Mouse (Mus musculus) frontal cortex, postnatal 36 days (tissue): ENCODE measurements at regions not wholly inside any gene's neighbourhood (a gene's known extent, or its start where the extent isn't known, plus 50 kb on each side); places are given as distances from the start of the nearest gene placed in this dataset.

ENCODE experiments used
- DNase-seq, 2 experiments: peaks; one replicate each; pipeline ENCODE4 v3.0.0; 2022; ENCODE audit warnings: low spot score in 2 of 2

DNA sequence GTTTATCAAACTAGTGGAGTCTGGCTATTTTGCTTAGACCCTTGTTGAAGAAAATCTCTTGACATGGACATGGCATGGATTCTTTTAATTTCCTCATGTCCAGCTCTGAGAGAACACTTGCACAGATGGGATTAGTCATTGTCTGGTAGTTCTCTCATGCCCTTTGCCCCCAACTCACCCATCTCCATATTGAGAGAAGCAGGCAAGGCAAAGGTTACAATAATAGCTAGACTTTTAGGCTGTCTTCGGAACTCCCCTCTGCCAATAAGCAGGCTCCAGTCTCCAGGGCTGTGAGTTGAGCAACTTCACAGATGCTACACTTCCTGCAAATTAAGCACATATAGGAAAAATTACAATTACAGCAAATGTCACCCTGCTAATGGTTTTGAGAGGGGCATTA, 558.0 kb upstream of the Alcam start:
- no peak for DNase-seq

DNA sequence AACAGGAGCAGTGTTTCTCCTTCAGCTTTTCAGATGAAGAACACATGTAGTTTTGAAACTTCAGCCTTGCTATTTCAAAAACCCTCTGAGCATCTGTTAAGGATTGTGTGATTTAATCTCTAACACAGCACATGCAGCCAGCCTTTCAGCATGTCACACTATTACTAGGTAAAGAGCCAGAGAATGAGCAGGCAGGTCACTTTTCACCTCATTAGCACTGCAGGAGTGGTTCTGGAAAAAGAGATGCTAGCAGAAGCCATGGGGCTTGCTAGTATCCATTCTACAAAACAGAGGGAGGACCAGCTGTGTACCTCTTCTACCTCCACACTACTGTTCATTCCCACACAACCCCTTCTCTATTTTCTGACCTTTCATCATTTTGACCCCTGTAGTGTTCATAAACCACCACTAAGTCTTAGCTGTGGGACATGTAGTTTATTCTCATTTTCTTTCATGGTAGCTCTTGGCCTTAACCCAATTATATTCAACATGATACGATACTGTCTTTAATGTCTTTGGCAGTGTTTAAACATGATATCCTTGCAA, 535.1 kb upstream of the Alcam start:
- no peak for DNase-seq

DNA sequence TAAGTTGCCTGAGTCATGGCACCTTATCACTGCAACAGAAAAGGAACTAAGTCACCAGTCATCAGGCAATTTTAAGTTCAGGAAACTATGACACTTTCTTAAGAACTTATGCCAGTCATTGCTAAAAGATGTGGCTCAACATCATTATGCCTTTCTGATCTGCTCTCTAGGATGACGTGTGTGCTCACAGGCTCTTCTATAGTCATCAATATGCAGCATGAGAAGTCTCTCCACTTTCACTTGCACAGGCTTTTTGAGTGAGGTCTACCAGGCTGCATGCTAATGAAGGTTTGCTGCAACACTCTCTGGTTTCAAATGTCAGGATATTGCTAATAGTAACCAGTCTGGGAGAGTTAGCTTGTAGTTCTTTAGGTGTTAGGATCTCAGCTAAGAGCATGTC, 530.5 kb upstream of the Alcam start:
- no peak for DNase-seq

DNA sequence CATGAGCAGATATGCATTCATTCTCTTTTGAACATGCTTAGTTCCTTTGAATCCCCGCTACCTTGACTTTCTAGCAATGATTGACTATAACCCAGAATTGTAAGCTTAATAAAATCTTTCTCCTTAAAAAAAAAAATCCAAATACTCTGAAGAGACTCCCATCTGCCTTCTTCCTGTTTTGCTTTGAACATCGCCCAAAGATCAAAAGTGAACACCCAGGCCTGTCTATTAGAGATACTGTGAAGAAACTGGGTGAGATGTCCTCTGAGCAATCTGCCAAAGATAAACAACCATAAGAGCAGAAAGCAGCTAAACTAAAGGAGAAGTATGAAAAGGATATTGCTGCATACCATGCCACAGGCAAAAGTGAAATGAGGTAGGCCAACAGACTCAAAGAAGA, 527.1 kb upstream of the Alcam start:
- DNase-seq = no peak

DNA sequence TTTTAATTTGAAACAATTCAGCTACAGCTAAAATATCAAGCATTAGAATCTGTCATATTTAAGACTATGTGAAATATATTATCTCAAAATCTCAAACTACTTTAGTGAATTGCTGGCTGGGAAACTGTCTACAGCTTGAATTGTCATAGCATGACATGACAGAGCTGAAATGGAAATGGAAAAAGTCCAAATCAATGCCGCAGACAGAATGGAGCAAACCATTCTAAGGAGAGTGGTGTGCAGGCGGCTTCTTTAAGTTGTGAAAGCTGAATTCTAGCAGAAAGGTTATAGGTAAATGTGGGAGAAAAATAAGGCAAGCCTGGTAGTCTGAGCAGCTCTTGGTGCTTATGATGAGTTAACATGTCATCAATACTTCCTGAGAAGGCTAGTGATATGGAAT, 518.9 kb upstream of the Alcam start:
- no peak for DNase-seq

DNA sequence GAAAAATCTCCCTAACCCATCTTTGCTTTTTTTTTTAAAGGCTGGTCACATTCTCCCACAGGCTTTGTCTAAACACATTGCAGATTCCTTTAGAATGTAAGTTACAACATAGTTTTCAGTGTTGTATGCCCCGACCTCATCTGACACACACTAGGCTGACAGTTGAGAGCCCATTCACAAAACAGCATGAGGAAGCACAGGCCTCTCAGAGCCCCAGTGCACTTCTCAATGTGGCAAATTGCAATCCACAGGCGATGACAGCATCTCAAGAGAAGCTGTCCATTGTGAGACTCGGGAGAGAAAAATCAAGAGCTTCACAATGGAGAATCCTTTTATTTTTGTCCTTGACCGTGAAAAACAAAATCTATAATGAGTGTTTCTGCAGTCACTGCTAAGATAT, 493.8 kb upstream of the Alcam start:
- DNase-seq = no peak

DNA sequence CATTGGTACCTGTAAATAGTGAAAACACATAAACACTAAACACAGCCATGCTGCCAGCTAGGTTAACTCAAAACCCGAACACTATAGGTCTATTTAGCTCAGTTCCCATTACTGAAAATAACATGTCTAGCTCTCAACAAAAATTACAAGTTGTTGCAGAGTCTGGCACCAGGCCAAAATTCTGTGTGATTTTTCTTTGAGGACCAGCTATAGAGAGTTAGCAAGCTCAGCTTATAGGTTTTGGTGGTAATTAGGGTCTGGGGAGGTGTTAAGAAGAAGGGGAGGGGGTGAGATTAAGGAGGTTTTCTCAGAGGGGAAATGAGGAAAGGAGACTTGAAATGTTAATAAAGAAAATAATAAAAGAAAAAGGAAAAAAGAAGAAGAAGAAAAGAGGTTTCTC, 480.9 kb upstream of the Alcam start:
- DNase-seq = no peak

DNA sequence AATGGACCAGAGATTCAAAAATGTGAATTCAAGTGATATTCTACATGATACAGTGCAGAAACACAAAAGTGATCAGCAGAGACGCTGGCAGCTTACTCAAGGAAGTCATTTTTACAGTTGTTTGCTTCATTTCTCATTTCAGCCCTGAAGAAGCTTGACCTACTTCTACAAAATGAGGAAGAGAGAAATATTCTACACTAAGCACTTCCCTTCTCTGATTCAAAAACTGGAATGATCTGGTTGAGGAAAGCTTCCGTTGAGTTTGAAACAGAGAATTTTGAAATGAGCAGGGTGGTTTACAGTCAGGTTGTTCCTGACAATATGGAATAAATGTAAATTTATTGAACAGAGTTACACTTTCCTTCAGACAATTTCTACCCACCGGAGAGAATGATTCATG, 478.1 kb upstream of the Alcam start:
- DNase-seq = no peak

DNA sequence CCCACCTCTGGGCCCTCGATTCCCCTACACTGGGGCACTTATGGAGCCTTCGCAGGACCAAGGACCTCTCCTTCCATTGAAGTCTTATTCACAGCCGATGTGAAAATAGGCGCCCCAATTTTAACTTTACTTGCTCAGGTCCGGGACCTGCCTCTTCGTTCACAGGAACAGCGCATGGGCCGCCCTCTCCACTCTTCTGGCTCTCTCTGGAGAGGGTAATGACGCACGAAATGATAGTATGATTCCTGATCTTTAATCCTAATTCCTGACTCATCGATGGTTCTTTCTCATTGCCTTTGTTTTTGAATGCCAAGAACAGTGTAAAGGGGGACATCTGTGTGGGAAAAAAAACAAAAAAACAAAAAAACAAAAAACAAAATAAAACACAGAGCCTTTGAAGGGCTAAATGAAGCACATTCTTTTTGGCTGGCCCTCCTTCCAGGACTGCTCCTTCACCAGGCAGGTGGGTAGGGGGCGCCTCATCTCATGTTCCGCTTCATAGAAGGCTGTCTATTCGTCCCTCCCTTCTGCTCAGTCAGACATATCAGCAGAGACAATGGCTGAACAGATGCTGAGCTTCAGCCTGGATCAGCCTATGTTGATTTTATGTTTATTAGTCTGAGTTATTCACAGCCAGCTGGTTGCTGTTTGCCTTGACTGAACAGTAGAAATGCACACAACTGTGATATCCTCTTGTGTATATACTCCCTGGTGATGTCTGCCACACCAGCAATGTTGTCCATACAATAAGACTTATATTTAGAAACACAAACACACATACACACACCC, 438.8 kb upstream of the Alcam start:
- DNase-seq = no peak

DNA sequence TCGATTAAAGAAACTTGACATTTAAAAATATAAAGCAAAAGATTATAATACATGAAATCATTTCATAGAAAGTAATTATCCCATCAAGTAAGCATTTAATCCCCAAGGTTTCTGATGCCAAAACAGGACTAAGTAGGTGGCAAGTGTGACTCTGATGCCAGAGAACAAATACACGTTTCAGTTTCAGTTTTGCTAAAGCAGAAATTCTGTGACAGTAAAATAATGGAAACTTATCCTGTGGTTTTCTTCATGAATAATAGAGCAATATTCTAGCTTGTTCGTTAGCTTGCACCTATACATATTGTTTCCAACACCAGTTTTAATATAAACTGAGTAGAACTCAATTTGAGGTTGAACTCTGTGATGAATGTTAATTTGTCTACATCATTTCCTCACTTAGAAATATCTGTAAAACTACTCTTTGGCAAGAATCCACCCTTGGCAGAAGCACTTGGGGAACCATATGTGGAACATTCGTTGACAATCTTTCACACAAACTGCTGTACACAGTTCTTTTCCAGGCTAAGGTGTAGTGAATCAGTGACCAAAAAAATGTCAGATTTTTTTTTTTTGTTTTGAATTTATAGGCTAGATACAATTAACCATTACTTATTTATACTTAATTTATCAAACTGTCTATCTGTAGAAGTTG, 425.7 kb upstream of the Alcam start:
- peak in 1 of 2 experiments; percentile 52 for DNase-seq

DNA sequence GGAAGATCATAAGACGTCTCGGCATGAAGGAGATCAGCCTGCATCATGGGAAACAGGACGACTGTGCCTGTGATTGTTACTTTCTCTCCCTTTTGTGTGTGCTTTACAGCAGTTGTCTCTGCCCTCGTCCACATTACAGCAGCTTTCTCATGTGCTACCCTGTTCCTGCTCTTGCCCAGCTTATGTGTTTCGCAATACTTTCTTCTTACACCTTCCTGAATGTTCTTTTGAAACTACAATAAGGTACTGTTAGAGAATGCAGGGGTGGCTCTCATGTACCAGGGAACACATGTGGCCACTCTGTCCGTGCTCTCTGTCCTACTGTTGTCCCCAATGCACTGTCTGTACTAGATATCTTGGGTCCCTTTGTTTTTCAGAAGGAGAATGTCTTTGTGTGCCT, 414.0 kb upstream of the Alcam start:
- no peak for DNase-seq

DNA sequence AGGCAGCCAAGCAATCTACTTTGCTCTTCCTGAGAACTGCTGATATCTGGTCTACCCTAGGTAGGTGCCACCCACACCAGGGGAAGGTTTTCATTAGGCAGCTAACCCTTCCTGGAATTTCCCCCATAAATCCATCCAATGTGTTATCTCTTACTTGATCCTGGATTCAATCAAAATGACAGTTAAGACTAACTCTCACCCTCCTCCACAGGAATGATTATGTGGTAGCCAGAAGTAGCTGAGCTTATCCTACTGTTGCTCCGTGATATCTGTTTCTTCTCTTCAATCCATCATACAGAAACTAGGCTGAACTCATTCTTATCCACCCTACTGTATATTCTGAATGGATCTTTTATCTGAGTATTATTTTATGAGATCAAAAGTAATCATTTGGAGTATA, 409.7 kb upstream of the Alcam start:
- DNase-seq = no peak

DNA sequence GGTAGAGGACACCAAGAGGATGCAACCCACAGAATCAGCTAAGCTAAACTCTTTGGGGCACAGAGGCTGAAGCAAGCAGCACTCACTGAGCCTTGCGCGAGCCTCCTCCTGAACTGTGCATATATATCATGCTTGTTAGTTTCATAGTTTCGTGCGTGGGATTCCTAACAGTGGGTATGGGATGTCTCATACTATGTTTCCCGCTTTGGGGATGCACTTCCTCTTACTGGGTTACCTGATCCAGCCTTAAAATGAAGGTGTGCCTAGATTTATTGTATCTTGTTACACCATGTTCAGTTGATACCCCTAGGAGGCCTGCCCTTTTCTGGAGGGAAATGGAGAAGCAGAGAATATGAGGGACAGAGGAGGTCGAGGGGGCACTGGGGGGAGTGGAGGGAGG, 407.4 kb upstream of the Alcam start:
- no peak for DNase-seq

DNA sequence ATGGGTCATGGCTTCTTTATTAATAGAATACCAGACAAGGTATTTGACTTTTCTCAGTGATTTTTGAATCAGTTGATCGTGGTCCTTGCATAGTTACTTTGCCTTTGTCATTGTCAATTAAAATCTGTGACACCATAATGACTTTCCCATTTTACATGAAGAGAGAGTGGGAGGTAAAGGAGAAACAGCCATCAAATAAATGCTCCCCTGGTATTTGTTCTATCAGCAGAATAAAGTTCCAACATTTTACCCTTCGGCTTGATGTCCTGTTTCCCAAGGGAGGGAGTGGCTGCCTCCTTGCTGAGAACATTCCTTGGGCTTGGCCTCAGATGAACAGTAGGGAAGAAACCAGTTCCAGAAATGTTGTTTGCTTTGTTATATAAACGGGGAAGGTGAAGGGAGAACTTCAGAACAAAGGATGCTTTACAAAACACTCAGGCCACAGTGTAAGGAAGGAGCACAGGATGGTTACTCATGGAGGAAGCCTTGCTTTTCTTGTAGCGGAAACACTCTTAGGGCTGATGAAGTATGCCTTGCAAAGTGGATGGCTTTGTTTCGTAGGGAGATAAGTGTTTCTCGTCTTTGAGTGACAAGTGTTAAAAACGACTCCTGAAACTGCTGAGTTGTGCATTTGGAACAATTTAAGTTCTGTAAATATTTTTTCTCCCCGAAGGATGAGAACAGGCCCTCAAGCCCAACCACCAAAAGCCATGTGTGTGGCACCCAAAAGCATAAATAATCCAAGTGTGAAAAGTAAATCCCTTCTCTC, 404.8 kb upstream of the Alcam start:
- DNase-seq = no peak

DNA sequence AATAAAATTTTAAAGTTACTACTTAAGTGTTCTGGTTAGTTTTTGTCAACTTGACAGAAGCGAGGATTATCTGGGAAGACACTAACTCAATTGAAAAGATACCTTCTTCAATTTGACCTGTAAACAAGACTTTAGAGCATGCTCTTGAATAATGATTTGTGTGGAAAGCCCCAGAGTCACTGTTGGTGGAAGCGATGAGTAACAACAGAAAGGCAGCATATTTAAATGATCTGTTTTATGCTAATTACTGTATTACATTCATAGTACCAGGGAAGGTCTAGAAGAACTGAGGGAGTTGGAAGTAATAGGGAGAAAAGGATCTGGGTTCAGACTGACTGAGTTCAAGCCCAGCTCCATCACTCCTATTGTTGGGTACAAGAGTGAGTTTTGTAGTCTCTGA, 397.3 kb upstream of the Alcam start:
- DNase-seq = no peak

DNA sequence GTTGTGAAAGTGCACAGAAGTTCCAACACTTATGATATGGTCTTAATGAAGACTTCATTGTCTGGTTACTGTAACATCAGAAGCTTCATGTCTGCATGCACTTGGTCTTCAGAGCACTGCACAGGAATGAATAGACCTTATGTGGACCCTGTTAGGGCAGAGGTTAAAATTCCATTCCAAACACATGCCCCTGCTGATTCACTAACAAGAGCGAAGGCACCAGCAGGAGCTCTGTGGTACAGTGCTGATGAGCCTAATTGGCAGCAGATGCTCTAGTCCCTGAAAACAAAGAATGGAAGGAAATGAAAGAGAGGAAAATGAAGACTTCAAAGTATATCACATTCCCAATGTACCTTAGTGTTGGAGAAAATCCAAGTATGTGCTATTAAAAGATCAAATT, 365.1 kb upstream of the Alcam start:
- no peak for DNase-seq

DNA sequence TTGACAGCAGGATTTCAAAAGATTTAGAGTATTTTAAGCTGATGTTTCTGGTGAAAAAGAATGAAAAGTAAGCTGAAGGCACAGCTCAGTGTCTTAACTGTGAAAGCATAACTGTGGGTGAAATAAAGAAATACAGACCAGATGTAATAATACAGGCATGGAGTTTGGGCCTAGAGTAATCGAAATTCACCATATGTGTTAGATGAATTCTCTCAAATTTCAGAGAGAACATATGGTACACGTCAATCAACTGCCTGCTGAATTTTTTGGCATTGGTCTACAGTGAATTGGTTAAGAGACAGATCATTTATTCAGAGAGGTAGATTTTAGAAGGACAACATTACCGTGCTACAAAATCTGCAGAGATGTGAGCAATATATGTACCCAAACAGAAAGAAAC, 357.3 kb upstream of the Alcam start:
- DNase-seq = no peak

DNA sequence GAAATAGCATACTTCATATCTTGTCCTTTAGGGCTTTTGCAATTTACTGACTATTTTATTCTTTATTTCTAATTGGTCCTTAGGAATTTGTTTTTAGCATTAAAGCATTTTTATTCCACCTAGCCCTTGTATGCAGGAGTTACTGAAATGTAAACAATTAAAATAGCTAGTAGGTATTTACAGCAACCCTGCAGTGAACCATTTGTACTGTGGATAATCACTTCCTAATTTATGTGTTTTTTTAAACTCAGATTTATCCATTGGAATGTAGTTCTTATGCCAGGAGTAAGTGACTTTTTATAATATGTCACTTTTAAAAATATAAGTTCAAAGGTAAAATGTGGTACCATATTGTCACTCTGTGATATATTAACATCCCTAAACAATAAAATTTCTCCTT, 350.5 kb upstream of the Alcam start:
- DNase-seq = no peak

DNA sequence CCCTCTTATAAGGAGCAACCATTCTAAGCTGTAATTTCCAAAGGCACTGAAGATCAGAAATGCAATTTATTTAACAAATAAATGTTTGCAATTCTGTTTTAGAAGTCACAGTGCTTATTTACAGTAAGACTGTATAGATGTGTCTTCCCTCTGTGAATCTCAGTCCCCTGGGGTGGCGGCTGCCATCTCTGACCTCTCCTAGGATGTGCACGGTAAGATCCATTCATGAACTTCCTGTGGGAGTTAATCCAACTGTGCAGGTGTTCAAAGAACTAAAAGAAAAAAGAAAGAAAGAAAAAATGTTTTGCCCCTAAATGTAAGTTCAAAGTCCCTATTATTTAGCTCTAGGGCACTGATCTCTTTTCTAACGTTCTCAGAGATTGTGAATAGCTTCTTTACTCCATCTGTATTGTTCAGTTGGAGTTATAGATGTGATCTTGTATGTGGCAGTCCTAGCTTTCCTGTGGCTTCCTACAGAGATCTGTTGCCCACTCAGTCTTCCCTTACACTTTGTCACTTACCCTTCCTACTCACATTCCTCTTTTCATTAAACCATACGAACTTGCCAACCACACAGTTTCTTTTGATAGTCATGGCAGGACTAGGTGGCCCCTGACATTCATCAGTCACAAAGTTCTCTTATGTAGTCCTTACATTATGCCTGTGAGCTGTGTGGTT, 346.0 kb upstream of the Alcam start:
- no peak for DNase-seq

DNA sequence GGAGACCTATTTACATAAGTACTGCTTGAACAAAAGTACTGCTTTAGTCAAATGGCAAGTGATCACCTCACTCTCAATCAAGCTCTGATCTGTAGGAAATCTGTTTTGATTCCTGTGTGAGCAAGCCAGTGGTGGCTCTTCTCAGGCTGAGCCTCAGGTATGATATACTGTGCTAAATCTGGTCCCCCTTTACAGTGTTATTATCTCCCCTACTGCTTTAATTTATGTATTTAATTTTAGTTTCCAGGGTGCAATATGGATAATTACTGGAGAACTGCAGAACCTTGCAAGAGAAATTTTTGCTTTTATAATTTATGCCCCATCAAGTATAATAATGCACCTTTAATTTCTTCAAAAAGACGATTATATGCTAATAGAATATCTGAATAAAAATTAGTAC, 341.3 kb upstream of the Alcam start:
- DNase-seq = no peak

DNA sequence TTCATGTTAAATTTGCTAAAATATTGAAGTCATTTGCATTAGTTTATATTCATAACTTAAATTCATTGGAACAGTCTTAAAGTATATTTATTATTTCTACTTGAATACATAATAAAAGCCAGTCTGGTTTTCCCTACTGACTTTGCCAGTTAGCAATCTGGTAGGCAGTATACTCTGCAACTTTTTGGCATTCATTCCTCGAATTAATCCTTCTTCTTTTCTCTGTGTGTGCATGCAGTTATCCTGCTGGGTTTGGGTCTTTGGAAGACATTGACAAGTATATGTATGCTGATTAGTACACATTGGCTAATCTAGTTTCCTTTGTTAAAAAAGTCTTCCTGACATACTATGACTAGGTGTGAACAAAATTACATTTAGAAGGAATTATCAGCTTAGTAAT, 336.1 kb upstream of the Alcam start:
- DNase-seq = no peak

DNA sequence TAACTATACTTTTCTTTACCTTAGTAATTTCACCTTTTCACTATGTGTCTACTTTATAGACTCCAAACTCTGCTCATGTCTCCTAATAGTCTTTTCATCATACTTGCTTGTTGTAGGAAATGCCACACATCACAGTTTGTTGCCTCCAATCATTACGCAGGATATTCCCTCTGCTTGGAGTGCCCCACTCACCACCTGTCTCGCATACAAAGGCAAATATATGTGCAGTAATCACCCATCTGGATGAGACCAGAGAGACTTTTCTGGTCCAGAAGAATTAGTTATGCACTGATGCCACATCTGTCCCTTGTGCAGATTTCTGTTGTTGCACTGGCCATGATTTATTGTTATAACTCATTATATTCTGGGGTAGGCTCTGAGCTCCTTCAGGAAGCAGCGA, 293.9 kb upstream of the Alcam start:
- no peak for DNase-seq
